Mouse (Mus musculus): ENCODE measurements around the gene Umodl1. TPM values are rescaled to one million over a fixed set of nuclear protein-coding genes. Genes with fewer than 3 reads are reported as not detected.

Gene Umodl1
- total RNA-seq, 4 experiments from 2014 or later, result not detected

DNA sequence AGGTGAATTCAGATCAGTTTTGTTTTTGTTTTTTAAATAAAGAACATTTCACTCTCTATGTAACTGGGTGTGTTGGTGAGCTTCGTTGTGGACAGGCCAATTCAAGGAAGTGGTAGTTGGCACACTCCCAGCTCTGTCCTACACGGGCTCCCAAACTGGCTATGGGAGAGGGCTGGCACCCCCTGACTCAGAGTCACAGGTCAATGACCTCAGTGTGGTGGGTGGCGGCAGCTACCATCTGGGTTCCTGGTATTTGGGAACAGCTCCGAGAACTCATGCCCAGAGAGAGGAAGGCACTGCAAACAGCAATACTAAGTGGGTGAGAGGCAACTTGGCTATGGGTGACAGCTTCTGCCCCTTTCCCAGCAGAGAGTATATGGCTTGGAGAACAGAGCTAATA, 83.9 kb downstream of the Umodl1 start:
- DNase-seq (ENCODE audit: low spot score), result peak; percentile 29

DNA sequence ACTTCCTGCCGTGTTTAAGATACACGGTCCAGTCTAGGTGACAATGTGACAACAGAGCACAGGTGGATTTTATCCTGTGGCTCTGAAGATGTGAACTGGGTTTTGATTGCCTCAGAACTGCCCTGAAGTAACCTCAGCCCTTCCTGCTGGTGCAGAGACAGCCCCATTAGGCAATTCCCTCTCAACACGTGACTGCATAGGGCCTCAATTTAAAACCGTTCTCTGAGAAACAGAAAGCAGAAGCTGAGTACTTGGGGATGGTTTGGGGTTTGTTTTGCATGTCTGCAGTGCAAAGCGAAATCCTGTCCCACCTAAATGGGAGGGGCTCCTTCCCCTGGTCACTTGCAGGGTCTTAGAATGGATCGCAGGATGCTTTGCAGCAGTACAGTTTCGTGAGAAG, 85.2 kb downstream of the Umodl1 start:
- DNase-seq (ENCODE audit: low spot score), result no peak

DNA sequence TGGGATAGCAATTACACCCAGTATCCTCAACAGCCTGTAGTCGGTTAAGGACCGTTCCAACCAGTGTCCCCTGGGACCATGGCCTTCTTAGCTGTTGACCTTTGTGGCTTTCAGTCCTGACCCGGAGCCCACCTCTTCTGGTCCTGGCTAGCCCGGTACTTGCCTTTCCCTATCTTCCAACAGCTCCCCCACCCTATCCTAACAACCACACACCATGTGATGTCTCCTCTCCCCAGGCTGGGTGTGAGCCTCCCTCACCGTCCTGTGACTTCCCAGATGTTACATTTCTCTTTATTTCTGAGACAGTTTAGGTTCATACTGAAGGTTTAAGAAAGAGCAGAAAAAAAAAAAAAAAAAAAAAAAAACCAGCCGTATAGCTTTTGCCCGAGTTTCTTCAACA, 86.0 kb downstream of the Umodl1 start:
- no peak for DNase-seq (ENCODE audit: low spot score)

DNA sequence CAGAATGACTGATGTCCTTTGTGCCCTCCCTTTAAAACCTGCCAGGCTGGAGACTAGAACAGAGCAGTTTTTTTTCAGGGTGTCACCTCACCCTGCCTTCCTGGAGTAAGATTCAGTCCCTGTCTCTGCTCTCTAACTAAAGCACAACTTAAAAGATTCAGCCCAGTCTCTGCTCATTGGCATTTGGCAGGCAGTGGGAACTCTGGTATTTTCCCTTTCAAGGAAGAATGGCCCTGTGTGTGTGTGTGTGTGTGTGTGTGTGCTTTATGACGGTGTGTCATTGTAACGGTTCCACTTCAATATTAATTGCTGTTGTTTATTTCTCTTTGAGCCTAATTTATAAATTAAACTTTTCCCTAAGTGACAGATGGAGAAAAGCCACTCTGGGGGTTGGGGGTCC, 88.3 kb downstream of the Umodl1 start:
- DNase-seq (ENCODE audit: low spot score), result no peak

DNA sequence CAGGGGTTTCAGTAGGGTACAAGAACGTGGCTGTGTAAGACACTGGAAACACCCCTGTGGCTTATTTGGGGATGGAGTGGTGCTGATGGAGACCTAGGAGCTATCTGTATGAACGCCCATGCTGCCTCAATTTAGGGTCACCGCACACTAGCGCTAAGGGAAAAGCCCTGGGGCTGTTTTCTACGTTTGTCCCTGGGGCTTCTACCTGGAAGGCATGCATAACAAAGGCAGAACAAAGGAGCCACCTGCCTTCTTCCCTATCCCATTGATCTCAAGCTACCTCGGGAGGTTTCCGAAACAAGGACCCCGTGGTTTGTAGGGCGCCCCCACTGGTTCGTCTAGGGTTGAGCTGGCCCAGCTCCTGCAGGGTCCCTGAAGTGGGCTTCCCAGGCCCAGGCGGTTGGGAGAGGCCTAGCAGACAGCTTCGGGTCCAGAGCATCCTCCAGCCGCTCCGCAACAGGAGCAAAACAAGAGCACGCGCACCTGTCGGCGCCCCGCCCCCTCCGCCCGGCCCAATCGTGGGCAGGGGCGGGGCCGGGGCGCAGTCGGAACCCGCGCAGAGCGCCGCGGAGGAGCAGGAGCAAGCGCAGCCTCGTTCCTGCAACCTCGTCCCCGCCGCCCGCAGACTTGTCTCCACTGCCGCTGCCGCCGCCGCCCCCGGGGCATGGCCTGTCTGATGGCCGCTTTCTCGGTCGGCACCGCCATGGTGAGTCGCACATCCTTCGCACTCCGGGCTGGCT, 102.9 kb downstream of the Umodl1 start, which contains the start of gene Abcg1:
TSS of gene Abcg1 (plus strand) at position 525 of the 740 bp plus-strand sequence.
- no peak for DNase-seq (ENCODE audit: low spot score)

DNA sequence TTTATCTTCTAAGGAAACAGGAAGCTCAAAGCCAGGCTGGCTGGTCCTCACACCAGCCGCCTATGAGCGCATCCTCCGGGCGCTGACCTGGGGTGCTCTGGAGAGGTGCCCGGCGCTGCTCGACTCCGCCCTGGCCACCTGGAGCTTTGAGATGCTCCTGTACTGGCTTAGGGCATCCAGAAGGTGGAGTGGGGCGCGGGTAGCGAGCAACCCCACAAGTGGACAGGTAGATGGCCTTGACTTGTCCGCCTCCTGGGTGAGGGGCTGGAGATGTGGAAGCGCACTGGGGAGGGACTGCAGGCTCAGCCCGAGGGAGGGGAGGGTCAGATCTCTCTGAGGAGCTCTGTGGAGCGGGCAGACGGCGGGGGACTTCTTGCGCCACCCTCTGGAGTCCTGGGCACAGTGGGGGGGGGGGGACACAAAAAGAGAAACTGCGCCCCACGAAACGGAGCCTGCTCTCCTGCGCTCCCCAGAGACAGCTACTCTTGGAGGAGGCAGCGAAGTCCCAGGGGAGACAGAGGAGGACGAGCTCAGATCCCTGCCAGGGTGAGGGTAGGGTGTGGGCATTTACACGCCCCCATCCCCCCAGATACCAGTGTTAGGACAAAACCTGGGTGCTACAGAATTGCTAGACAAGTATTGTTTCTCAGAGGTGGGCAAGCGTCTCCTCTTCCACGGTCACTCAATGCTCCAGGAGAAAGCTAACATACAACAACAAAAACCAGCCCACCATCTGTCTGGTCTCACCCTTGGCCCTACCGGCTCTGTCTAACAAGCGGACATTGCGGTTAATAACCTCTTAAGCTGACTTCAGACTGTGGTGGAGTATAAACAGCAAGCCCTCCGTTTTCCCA, 103.7 kb downstream of the Umodl1 start:
- no peak for DNase-seq (ENCODE audit: low spot score)

DNA sequence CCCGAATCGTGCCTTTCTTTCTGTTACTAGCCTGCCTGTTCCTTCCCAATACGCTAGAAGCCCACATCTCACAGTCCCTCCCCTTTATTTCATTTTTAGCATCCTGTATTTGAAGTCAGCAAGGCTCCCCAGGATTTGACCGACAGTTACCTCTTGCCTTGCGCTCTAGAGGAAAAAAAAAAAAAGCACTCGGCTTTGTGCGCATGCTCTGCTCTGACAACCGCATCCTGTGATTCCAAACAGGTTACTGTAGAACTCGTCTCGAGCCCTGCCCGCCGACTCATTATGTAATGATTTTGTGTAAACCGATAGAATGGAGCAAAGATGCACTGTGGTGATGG, 104.3 kb downstream of the Umodl1 start:
- DNase-seq (ENCODE audit: low spot score), result peak; percentile 81

DNA sequence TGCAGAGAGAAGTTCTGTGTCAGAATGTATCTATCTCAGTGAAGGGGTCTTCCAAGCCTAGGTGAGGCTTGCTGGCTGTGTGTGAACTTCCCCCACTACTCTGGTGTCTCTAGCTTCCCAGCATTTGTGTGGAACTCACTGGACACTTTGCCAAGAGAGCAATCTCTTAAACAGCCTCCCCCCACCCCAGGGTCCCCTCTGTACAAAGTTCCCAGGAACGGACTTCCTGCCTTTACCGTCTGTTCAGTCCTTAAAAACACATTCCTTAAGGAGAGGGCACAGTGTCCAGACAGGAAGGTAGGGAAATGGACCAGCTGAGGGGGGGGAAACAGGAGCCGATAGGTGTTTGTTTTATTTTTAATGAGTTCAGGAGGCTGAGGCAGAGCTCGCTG, 105.8 kb downstream of the Umodl1 start:
- no peak for DNase-seq (ENCODE audit: low spot score)

Small RNA genes within 50 kb of the gene (microRNA-seq; reads per million reads assigned to microRNA genes)
- gene Gm24026, result not detected

Other genes with a start within 250 kb of the Umodl1 start
- gene Glp1r, start 52.8 kb upstream of the Umodl1 start, total RNA-seq (2022), result under 1 TPM; 0.13 to 0.28 (median 0.17) TPM
- gene Abcg1, start 103.0 kb downstream of the Umodl1 start, total RNA-seq (2022), result 1 to 10 TPM; 3.7 to 6.9 (median 6.5) TPM
- gene Tff3, start 175.0 kb downstream of the Umodl1 start, total RNA-seq (2022), result not detected
- not detected for gene Tff2, start 189.6 kb downstream of the Umodl1 start, total RNA-seq (2022)
- gene Tff1, start 210.6 kb downstream of the Umodl1 start, total RNA-seq (2022), result not detected
- gene Tmprss3, start 244.3 kb downstream of the Umodl1 start, total RNA-seq (2022), result not detected

Measured in heart, adult 8-10 months (tissue).